Mouse (Mus musculus) liver, embryonic 15.5 days (tissue): ENCODE measurements around the gene Lhfpl2. TPM values are rescaled to one million over a fixed set of nuclear protein-coding genes. Genes with fewer than 3 reads are reported as not detected.

Source experiments
- ATAC-seq: fragments of 200-750 bp; cut with Nextera tagmentation; 2 replicates; pipeline ENCODE4 v1.8.0; 2017; ENCODE audit warnings: moderate number of reproducible peaks, mild to moderate bottlenecking, moderate library complexity; ENCODE audit not compliant: insufficient read depth
- H3K27ac ChIP-seq: fragments of 300-500 bp; sonication (generic); replicated peaks from 2 replicates; pipeline ENCODE4 v1.5.1; 2015; ENCODE audit warnings: mild to moderate bottlenecking, inconsistent platforms
- H3K27me3 ChIP-seq: fragments of 300-500 bp; sonication (generic); 2 replicates; pipeline ENCODE4 v1.6.1; 2015; ENCODE audit warnings: mild to moderate bottlenecking, inconsistent platforms
- H3K36me3 ChIP-seq: fragments of 300-500 bp; sonication (generic); replicated peaks from 2 replicates; pipeline ENCODE4 v1.6.1; 2015; ENCODE audit warnings: moderate library complexity, mild to moderate bottlenecking, inconsistent platforms
- H3K4me1 ChIP-seq: fragments of 300-500 bp; sonication (generic); replicated peaks from 2 replicates; pipeline ENCODE4 v1.6.1; 2015; ENCODE audit warnings: inconsistent platforms
- H3K4me2 ChIP-seq: fragments of 300-500 bp; sonication (generic); 2 replicates; pipeline ENCODE4 v1.6.1; 2015; ENCODE audit warnings: moderate library complexity, mild to moderate bottlenecking, inconsistent platforms
- H3K4me3 ChIP-seq: fragments of 300-500 bp; sonication (generic); replicated peaks from 2 replicates; pipeline ENCODE4 v1.5.1; 2015; ENCODE audit warnings: mild to moderate bottlenecking, inconsistent platforms
- H3K9ac ChIP-seq: fragments of 300-500 bp; sonication (generic); 2 replicates; pipeline ENCODE4 v1.6.1; 2015; ENCODE audit warnings: moderate library complexity, mild to moderate bottlenecking, inconsistent platforms
- H3K9me3 ChIP-seq: fragments of 300-500 bp; sonication (generic); replicated peaks from 2 replicates; pipeline ENCODE4 v1.6.1; 2016; ENCODE audit warnings: inconsistent platforms
- WGBS: fragments of 180-500 bp; shearing (Covaris S2); methylation state at CpG from one replicate; pipeline ENCODE4 v1.1.7; 2015; ENCODE audit warnings: mixed read lengths; ENCODE audit not compliant: insufficient replicate concordance; 5-methylcytosine and 5-hydroxymethylcytosine counted together
- polyA plus RNA-seq: library from polyadenylated mRNA; unstranded; fragments of >200 nt; fragmentation: Nextera tagmentation; extraction: Ambion mirVana; gene quantifications from 2 replicates; pipeline ENCODE4 v1.2.1, GENCODE M21; 2015

The Lhfpl2 gene
- polyA plus RNA-seq, 1 experiment from 2014 or later, result 3.8 TPM

DNA sequence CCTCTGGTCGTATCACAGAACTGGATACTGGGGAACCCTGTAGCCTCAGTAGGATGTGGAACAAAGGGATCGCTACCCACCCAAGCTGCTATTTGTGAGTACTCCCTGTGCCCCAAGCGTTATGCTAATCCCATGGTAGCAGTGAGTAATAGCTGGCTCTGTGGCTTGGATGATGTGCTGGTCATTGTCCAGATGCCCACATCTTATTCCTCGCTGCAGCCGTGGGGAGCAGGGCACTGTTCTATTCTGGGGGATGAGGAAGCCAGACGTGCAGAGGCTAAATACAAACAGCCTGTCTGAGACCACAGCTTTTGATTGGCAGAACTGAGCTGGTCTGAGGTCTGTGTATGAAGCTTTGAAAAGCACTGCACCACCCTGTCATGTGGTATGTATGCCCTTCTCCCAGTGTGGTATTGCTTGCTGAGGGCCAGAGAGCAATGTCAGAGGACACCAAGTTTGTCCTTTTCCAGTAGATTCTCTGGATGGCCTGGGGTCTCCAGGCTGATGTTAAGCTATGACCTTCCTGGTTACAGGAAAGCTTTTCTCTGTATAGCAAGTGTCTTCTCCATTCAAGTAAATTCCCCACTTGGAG, 111.8 kb downstream of the Lhfpl2 start:
- H3K4me3 ChIP-seq, result no peak overlapping the region
- peaks cover 10% of the 10 kb centered on the region; the same call in 1 of the 2 replicates for H3K27me3 ChIP-seq
- no peak overlapping the region for H3K9ac ChIP-seq
- H3K4me2 ChIP-seq, result no peak overlapping the region
- no peaks in the 10 kb centered on the region for H3K36me3 ChIP-seq
- ATAC-seq, result no peak
- WGBS, result 41% methylated on average over 6 of the region's 6 CpGs
- no peaks in the 10 kb centered on the region for H3K9me3 ChIP-seq
- H3K4me1 ChIP-seq, result peaks cover 29% of the 10 kb centered on the region
- H3K27ac ChIP-seq, result no peak overlapping the region

DNA sequence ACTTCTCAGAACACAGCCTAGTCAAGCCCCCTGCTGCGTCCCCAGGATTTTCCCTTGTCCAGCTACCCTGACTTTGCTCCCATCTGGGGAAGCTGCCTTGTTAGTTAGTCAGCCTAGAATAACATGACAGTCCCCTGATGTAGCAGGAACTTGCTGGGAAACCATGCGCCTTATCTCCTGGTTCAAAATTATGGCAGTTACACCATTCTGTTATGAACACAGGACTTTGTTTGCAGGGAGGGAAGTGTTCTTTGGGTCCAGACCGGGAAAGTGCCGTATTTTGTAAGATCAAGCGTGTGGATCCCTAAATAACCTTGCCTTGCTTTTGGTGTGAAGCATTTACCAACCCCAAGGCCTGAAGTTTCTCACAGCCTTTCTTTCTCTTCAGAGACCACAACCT, 114.0 kb downstream of the Lhfpl2 start:
- no peaks in the 10 kb centered on the region for H3K9me3 ChIP-seq
- no peak overlapping the region for H3K4me3 ChIP-seq
- no peak overlapping the region for H3K27ac ChIP-seq
- WGBS, result 32% methylated on average over 5 of the region's 5 CpGs
- H3K4me1 ChIP-seq, result peaks cover 51% of the 10 kb centered on the region
- no peak overlapping the region for H3K9ac ChIP-seq
- H3K36me3 ChIP-seq, result no peaks in the 10 kb centered on the region
- ATAC-seq, result no peak
- H3K4me2 ChIP-seq, result no peak overlapping the region
- H3K27me3 ChIP-seq, result peaks cover 10% of the 10 kb centered on the region; the same call in 1 of the 2 replicates

DNA sequence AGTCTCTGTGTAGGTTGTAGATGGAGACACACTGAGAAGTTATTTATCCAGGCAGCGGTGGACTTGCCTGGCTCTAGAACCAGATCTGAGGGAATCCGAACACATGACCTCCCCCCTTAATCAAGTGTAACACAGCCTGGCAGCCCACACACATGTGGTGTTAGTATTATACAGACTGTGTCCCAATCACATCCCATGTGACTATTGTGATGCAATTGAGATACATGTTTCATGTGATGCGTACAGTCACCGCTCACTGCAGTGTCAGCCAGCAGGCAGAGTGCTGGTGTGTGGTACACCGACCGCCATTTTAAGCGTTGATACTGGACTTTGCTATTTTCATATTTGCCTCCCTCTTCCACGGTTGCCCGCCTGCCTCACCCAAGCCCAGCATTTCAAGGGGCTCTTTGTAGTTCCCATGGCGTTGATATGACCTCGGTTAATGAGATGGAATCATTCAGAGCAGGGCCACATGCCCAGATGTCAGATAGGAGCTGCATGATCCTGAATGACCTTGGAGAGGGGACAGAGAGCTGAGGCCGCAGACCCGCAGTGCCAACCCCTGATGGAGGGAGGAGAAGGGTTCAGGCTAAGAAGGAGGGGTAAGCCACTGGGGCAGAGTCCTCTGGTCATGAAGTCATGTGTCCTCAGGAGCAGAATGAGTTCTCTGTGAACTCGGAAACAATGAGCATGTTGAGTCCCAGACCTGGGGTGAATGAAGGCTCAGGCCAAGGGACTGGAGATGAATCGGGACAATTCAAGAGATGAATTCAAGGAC, 115.1 kb downstream of the Lhfpl2 start:
- WGBS, result 76% methylated on average over 15 of the region's 15 CpGs
- no peak overlapping the region for H3K4me3 ChIP-seq
- no peak for ATAC-seq
- H3K27me3 ChIP-seq, result peaks cover 10% of the 10 kb centered on the region; the same call in 1 of the 2 replicates
- no peaks in the 10 kb centered on the region for H3K9me3 ChIP-seq
- no peak overlapping the region for H3K4me2 ChIP-seq
- H3K9ac ChIP-seq, result no peak overlapping the region
- no peak overlapping the region for H3K27ac ChIP-seq
- H3K4me1 ChIP-seq, result peaks cover 56% of the 10 kb centered on the region
- no peaks in the 10 kb centered on the region for H3K36me3 ChIP-seq

DNA sequence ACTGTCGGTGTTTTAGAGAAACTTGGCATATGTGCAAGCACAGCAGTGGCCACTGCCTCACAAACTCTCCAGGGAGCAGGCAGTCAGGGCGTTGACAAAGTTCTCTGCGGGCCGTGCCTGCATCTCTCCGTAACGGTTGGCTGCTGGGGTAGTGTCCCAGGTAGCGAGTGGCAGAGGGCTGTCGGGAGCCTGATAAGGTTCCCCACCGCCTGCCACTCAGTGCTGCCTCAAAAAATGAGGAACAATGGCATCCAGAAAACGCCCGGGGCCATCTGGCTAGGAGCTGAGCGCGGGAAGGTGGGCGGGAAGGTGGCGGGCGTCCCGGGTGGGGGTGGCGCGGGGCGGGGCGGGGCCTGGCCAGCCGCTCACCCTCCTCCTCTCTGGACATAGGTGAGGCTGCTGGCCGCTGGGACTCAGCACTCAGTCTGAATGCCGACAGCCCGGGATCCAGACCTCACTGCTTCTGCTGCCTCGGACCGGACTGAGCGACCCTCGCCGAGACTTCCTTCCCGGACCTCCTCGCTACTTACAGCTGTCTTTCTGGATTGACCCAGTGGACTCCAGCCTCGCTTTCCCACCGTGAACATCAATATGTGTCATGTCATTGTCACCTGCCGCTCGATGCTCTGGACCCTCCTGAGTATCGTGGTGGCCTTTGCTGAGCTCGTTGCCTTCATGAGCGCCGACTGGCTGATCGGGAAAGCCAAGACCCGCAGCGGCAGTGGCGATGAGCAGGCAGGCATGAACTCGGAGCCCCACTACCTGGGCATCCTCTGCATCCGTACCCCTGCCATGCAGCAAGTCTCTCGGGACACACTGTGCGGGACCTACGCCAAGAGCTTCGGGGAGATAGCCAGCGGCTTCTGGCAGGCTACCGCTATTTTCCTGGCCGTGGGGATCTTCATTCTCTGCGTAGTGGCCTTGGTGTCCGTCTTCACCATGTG, 116.3 kb downstream of the Lhfpl2 start:
- Histone ChIP-seq H3K4me2 (peak overlapping the region; percentile 86), H3K9ac (peak overlapping the region; percentile 26), H3K4me1 (peaks cover 56% of the 10 kb centered on the region), H3K36me3 (no peaks in the 10 kb centered on the region), H3K9me3 (no peaks in the 10 kb centered on the region), H3K27ac (no peak overlapping the region), H3K4me3 (peak overlapping the region; percentile 51), H3K27me3 (peaks cover 10% of the 10 kb centered on the region; the same call in 1 of the 2 replicates)
- ATAC-seq, result peak; percentile 69
- WGBS, result 2% methylated on average over 54 of the region's 55 CpGs

DNA sequence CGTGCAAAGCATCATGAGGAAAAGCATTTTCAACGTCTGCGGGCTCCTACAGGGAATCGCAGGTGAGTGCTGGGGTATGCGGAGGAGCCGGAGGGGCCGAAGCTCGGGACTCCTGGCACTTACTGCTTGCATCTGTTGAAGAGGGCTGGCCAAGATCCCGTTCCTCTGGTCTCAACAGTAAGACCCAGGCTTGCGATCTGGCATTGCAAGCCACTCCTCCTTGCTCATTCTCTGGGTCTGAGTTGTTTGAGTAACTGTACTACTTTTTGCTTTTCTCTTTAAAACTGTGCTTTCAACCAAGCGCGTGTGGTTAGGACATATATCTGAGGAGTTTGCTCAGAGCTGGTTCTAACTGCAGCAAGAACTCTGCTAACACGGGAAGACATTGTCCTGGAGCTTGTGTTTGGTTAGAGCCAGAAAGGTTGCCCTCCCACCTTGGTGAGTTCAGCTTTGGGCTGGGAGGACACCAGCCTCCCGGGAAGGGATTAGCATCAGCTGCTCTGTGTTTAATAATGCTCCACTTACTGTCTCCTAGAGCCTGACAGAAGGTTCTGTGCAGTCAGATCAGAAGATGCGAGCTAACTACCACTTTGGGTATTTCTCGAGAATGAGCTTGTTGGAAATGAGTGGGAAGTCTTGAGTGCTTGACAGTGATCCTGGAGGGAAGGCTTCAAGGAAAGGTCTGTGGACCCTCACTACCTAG, 117.1 kb downstream of the Lhfpl2 start:
- H3K27ac ChIP-seq, result no peak overlapping the region; the same call in 1 of the 2 replicates
- peak overlapping the region; percentile 86 for H3K4me2 ChIP-seq
- H3K9ac ChIP-seq, result peak overlapping the region; percentile 26
- H3K4me1 ChIP-seq, result peaks cover 56% of the 10 kb centered on the region
- no peaks in the 10 kb centered on the region for H3K36me3 ChIP-seq
- 13% methylated on average over 16 of the region's 16 CpGs for WGBS
- H3K9me3 ChIP-seq, result no peaks in the 10 kb centered on the region
- no peak for ATAC-seq
- H3K27me3 ChIP-seq, result peaks cover 10% of the 10 kb centered on the region; the same call in 1 of the 2 replicates
- peak overlapping the region; percentile 51 for H3K4me3 ChIP-seq

DNA sequence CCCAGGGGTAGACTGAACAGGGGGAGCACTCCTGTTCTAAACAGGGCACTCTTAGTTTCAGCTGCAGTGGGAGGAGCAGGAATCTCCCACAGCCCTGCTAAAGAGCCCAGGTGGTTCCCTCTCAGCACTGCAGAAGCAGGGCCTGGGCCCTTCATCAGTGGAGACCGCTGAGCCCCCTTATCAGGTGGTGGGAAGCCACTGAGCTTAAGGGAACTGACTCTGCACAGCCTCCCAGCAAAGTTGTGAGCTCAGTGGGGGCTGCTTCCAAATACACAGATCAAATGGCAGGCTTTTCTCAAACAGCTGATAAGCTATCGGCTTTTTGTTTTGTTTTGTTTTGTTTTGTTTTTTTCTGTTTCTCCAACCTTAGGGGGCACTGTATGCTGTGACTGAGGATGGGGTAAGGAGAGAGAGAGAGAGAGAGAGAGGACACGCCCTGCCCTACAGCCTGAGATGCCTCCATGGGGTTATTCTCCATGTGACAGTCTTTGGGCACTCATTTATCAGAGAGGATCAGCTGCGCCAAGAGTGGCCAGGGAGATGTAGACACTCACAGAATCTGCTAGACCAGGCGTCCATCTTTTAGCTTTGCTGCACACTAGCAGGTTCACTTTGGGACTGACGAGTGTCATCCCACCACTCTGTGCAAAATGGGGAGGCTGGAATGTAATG, 117.9 kb downstream of the Lhfpl2 start:
- H3K9ac ChIP-seq, result peak overlapping the region; percentile 26; the same call in 1 of the 2 replicates
- H3K27me3 ChIP-seq, result peaks cover 10% of the 10 kb centered on the region; the same call in 1 of the 2 replicates
- H3K36me3 ChIP-seq, result no peaks in the 10 kb centered on the region
- peaks cover 57% of the 10 kb centered on the region for H3K4me1 ChIP-seq
- no peaks in the 10 kb centered on the region for H3K9me3 ChIP-seq
- 16% methylated on average over 6 of the region's 6 CpGs for WGBS
- H3K4me3 ChIP-seq, result peak overlapping the region; percentile 51
- peak; percentile 47; the same call in 1 of the 2 replicates for ATAC-seq
- H3K4me2 ChIP-seq, result peak overlapping the region; percentile 86
- H3K27ac ChIP-seq, result no peak overlapping the region; the same call in 1 of the 2 replicates

DNA sequence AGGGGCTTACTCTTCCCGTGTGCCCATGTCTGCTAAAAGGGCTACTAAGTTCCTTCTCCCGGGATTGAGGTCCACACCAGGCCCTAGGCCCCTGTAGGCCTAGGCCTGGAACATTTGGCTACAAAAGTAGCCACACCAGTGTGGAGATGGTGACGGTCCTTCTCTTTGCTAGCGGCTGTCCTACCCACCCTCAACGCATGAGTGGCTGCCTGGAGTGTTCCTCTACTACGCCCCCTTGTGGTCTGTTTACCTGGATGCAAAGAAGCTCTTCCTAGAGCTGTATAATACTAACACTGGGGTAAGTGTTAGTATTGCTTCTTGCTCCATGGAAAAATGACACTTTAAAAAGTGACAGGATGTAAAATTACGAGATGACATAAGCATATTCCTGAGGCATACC, 119.6 kb downstream of the Lhfpl2 start:
- peaks cover 56% of the 10 kb centered on the region for H3K4me1 ChIP-seq
- H3K9ac ChIP-seq, result no peak overlapping the region
- H3K27ac ChIP-seq, result no peak overlapping the region
- no peak for ATAC-seq
- whole genome bisulfite sequencing, result 32% methylated on average over 7 of the region's 7 CpGs
- 0 out of 2 replicates have a peak overlapping the region, but pooled peaks have one; percentile 4 for H3K4me3 ChIP-seq
- peaks cover 10% of the 10 kb centered on the region; the same call in 1 of the 2 replicates for H3K27me3 ChIP-seq
- peak overlapping the region; percentile 47 for H3K4me2 ChIP-seq
- H3K36me3 ChIP-seq, result no peaks in the 10 kb centered on the region
- no peaks in the 10 kb centered on the region for H3K9me3 ChIP-seq

DNA sequence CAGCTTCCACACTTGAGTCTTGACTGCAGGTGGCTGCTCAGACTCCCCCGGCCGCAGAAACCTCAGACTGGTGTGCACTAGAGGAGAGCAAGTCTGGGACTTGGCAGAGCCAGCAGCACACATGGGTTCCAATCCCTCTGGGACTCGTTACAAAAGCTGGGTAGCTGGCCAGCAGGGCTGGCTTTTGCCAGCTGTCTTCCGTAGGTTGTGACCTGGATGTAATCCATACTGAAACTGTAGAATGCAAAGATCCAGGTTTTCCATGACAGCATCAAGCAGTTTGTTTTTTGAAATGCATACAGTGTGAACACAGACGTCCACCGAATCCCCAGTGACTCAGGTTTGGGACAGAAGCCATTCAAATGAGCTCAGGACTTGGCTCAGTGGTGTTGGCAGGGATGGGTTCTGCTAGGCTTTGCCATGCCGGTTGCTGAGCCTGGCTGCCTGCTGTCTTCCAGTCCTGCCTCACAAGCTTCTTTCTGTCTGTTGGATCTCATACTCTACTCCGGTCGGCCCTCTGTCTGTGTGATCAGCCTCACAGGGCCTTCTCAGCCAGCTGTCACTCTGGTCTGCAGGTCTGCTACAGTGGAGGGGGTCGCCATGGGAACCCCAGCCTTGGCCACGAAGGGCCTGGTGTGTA, 120.9 kb downstream of the Lhfpl2 start:
- Histone ChIP-seq H3K9me3 (no peaks in the 10 kb centered on the region), H3K9ac (no peak overlapping the region), H3K4me3 (no peak overlapping the region), H3K4me2 (no peak overlapping the region), H3K27ac (no peak overlapping the region), H3K27me3 (peaks cover 4% of the 10 kb centered on the region; the same call in 1 of the 2 replicates), H3K4me1 (peaks cover 44% of the 10 kb centered on the region), H3K36me3 (no peaks in the 10 kb centered on the region)
- WGBS, result 70% methylated on average over 11 of the region's 11 CpGs
- no peak for ATAC-seq

DNA sequence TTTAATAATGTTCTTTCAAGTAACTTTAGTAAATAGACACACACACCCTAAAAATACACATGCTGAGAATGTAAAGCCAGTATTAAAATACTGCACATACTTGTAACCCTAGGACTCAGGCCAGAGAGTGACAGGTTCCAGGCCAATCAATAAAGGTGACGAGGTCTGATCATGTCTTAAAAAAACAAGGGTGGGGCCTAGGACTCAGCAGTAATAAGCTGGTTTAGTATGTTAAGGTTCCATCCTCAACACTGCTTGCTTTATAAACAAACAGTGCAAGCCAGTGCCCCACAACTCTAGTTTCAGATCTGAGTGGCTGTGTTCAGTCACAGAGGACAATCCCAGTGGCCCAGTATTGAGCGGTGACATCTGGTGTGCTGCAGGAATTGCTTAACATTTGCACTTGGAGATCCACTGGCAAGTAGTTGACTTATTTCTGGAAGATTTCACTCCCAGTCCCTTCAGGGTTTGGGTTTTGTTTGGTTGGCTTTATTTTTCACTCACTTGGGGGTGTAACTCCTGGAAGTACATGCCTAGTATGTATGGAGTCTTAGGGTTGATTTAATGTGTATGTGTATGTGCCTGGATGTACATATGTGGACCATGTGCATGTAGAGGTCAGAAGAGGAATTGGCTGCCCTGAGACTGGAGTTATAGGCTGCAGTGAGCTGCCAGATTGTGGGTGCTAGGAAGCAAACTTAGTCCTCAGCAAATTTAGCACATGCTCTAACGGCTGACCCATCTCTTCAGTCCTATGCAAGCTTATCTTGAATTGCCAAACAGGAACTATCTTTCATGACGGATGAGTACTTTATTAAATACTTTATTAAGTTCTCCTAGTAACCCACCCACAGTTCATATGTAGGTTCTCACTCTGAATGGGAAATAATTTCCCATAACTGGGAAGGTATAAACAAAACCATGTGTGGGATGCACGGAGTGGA, 123.2 kb downstream of the Lhfpl2 start:
- Histone ChIP-seq H3K4me2 (no peak overlapping the region), H3K36me3 (no peaks in the 10 kb centered on the region), H3K27ac (no peak overlapping the region), H3K4me1 (peaks cover 22% of the 10 kb centered on the region), H3K27me3 (no peaks in the 10 kb centered on the region), H3K9ac (no peak overlapping the region), H3K4me3 (no peak overlapping the region), H3K9me3 (no peaks in the 10 kb centered on the region)
- no peak for ATAC-seq
- 49% methylated on average over 5 of the region's 5 CpGs for WGBS
